Mouse (Mus musculus) brain, embryonic 14.5 days (tissue): ENCODE measurements around the gene Gm49661.

Experiments used
- CTCF ChIP-seq: fragments of 200-500 bp; IDR thresholded peaks from 2 replicates; pipeline ENCODE4 v1.5.1; 2012; ENCODE audit warnings: inconsistent platforms, mild to moderate bottlenecking, moderate library complexity, borderline replicate concordance; ENCODE audit not compliant: insufficient read depth, insufficient read length; ENCODE audit errors: extremely low read depth
- POLR2A ChIP-seq: fragments of 200-500 bp; IDR thresholded peaks from 2 replicates; pipeline ENCODE4 v1.6.1; 2012; ENCODE audit warnings: mild to moderate bottlenecking, inconsistent platforms, borderline replicate concordance; ENCODE audit not compliant: poor library complexity, insufficient read depth, insufficient read length, severe bottlenecking; ENCODE audit errors: extremely low read depth

DNA sequence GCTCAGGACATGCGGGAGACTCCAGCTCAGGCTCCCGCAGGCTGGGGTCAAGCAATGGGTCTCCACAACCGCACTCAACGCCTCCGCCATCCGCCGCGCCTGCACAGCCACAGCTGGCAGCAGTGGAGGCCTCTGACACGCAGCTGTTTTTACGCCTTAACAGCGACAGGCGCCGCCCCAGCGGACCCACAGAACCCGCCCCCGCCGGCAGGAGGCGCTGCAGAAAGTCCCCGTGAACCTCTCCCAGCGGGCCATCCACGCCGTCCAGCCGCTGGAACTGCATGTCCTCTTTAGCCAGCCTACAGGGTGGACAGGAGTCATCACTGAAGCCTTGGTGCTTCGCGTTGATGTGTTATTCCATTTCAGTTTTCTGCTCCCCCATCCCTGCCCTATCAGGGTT is 38.5 kb upstream of the Gm49661 start:
- no peak for TF ChIP-seq POLR2A
- peak; percentile 16; the same call in 1 of the 2 replicates for TF ChIP-seq CTCF
